Mouse (Mus musculus) midbrain, embryonic 11.5 days (tissue): ENCODE measurements around the gene Cwc25. TPM values are rescaled to one million over a fixed set of nuclear protein-coding genes. Genes with fewer than 3 reads are reported as not detected.

Source experiments
- ATAC-seq: fragments of 200-750 bp; cut with Nextera tagmentation; 2 replicates; pipeline ENCODE4 v1.8.0; 2017; ENCODE audit warnings: moderate TSS enrichment, moderate library complexity; ENCODE audit not compliant: low FRiP score
- DNase-seq: peaks from one replicate; pipeline ENCODE4 v3.0.0; 2015; ENCODE audit warnings: low spot score; ENCODE audit errors: missing footprints
- H3K27ac ChIP-seq: fragments of 300-500 bp; sonication (generic); 2 replicates; pipeline ENCODE4 v1.5.1; 2014; ENCODE audit warnings: low read depth, low read length
- H3K27me3 ChIP-seq: fragments of 300-500 bp; sonication (generic); 2 replicates; pipeline ENCODE4 v1.6.1; 2014; ENCODE audit warnings: mild to moderate bottlenecking, low read length, moderate library complexity, mixed read lengths; ENCODE audit not compliant: control insufficient read depth, insufficient read depth
- H3K36me3 ChIP-seq: fragments of 300-500 bp; sonication (generic); 2 replicates; pipeline ENCODE4 v1.6.1; 2014; ENCODE audit warnings: mild to moderate bottlenecking, low read length, moderate library complexity, mixed read lengths; ENCODE audit not compliant: control insufficient read depth, insufficient read depth
- H3K4me1 ChIP-seq: fragments of 300-500 bp; sonication (generic); 2 replicates; pipeline ENCODE4 v1.6.1; 2014; ENCODE audit warnings: low read length; ENCODE audit not compliant: control insufficient read depth, insufficient read depth
- H3K4me2 ChIP-seq: fragments of 300-500 bp; sonication (generic); 2 replicates; pipeline ENCODE4 v1.6.1; 2014; ENCODE audit warnings: mild to moderate bottlenecking, moderate library complexity
- H3K4me3 ChIP-seq: fragments of 300-500 bp; sonication (generic); 2 replicates; pipeline ENCODE4 v1.5.1; 2014; ENCODE audit warnings: low read depth, low read length
- H3K9ac ChIP-seq: fragments of 300-500 bp; sonication (generic); 2 replicates; pipeline ENCODE4 v1.6.1; 2014; ENCODE audit warnings: low read length
- H3K9me3 ChIP-seq: fragments of 300-500 bp; sonication (generic); 2 replicates; pipeline ENCODE4 v1.6.1; 2016; ENCODE audit warnings: low read length; ENCODE audit not compliant: control insufficient read depth
- WGBS: fragments of 180-500 bp; shearing (Covaris S2); extraction: QIAGEN DNeasy Blood & Tissue Kit; methylation state at CpG from one replicate; pipeline ENCODE4 v1.1.7; 2014; 5-methylcytosine and 5-hydroxymethylcytosine counted together
- polyA plus RNA-seq: library from polyadenylated mRNA; unstranded; fragments of >200 nt; fragmentation: Nextera tagmentation; extraction: Ambion mirVana; gene quantifications from 2 replicates; pipeline ENCODE4 v1.2.1, GENCODE M21; 2014

The Cwc25 gene
- polyA plus RNA-seq, 1 experiment from 2014 or later = 12.6 TPM

GRCm38 (mm10) chr11:97802495-97802894, 36.1 kb upstream of the Cwc25 start:
- WGBS = 60% methylated on average over 4 of the region's 6 CpGs
- no peak for ATAC-seq
- Histone ChIP-seq H3K4me2 (no peak overlapping the region), H3K36me3 (no peaks in the 10 kb centered on the region), H3K9ac (no peak overlapping the region), H3K27me3 (no peaks in the 10 kb centered on the region), H3K4me1 (peaks cover 40% of the 10 kb centered on the region), H3K27ac (no peak overlapping the region), H3K9me3 (no peaks in the 10 kb centered on the region), H3K4me3 (no peak overlapping the region)
- peak; percentile 77 for DNase-seq

GRCm38 (mm10) chr11:97802194-97802470, 35.8 kb upstream of the Cwc25 start:
- H3K9ac ChIP-seq = no peak overlapping the region
- H3K27me3 ChIP-seq = no peaks in the 10 kb centered on the region
- peak overlapping the region; percentile 50 for H3K4me2 ChIP-seq
- no peak overlapping the region for H3K27ac ChIP-seq
- no peak overlapping the region for H3K4me3 ChIP-seq
- peak; percentile 69 for DNase-seq
- WGBS = 42% methylated on average over 1 of the region's 1 CpGs
- H3K9me3 ChIP-seq = no peaks in the 10 kb centered on the region
- no peak for ATAC-seq
- H3K36me3 ChIP-seq = no peaks in the 10 kb centered on the region
- H3K4me1 ChIP-seq = peaks cover 38% of the 10 kb centered on the region

DNA sequence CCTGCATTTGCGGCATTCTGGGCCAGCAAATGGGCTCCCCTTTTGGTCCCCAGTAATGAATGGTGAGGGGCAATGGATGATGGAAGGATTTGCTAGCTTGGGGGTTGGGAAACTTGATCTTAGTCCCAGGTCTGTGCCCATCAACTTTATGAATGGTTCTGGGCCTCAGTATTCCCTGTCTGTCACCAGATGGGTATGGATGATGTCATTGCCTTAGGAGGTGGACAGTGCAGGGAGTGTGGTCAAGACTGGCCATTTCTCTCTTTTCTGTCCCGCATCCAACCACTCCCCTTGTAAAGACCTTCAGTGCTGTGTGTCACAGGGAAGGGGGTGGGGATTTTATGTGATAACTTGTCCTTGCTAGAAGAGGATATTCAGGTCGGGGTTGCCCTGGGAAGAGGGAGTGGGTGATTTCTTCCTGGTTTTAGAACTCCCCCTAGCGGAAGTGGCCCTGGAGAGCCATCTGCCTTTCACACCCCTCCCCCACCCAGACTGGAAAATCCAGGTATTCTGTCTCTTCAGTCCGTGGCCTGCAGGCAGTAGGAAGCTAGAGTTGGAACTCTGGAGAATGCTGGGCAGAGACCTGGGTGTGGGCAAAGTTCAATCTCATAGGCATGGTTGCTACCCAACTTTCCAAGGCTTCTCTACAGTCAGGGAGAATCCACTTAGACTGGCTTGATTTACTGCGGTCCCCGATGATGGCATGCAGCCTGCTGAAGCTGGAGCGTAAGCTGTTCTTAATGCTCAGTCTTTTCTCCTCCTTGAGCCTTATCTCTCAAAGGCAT, 35.2 kb upstream of the Cwc25 start:
- Histone ChIP-seq H3K4me3 (peak overlapping the region; percentile 82), H3K9ac (peak overlapping the region; percentile 88; the same call in 1 of the 2 replicates), H3K4me1 (peaks cover 36% of the 10 kb centered on the region), H3K27me3 (no peaks in the 10 kb centered on the region), H3K27ac (no peak overlapping the region), H3K9me3 (no peaks in the 10 kb centered on the region), H3K36me3 (no peaks in the 10 kb centered on the region), H3K4me2 (peak overlapping the region; percentile 50)
- 31% methylated on average over 8 of the region's 8 CpGs for WGBS
- peak; percentile 8; the same call in 1 of the 2 replicates for ATAC-seq
- DNase-seq = peak; percentile 94

DNA sequence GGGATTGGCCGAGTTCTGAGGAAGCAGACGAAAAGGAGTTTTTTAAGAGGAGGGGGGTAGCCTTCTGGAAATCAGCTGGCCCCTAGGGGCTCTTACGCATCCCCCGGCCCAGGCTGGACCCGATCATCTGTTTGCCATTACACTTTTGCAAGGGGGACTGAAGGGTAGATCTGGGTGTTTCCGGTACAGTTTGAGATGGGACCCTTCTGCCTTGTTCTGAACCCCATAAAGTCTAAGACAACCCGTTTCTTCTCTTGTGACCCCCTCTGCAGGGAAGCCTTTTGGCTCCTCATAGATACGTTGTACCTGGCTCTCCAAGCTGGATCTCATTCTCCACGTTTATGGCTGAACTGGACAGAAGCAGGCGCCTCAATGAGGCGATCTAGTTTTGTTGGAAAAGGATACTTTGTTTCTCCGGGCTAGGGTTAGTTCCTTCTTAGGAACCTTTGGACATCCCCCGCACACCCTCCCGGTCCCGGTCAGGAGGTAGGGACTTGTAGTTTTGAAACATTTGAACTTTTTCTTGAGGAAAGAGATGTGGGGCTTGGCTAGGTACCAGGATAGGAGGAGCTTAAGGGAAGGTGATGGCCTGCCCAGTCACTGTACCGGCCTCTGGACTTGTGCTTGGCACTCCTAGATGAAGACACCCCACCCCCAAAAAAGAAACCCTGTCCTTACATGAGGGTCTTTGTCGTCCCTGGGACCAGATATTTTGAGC, 34.5 kb upstream of the Cwc25 start:
- Histone ChIP-seq H3K9ac (peak overlapping the region; percentile 88), H3K27ac (peak overlapping the region; percentile 81), H3K4me3 (peak overlapping the region; percentile 82), H3K4me2 (peak overlapping the region; percentile 50), H3K27me3 (no peaks in the 10 kb centered on the region), H3K9me3 (no peaks in the 10 kb centered on the region), H3K36me3 (no peaks in the 10 kb centered on the region), H3K4me1 (peaks cover 28% of the 10 kb centered on the region)
- ATAC-seq (no peak), DNase-seq (peak; percentile 95)
- WGBS = 7% methylated on average over 17 of the region's 17 CpGs

- Histone ChIP-seq H3K27me3 (no peaks in the 10 kb centered on the region), H3K9me3 (no peaks in the 10 kb centered on the region), H3K4me1 (peaks cover 21% of the 10 kb centered on the region), H3K9ac (peak overlapping the region; percentile 88), H3K4me3 (peak overlapping the region; percentile 82), H3K4me2 (peak overlapping the region; percentile 50), H3K27ac (peak overlapping the region; percentile 81), H3K36me3 (no peaks in the 10 kb centered on the region)
- peak; percentile 78 for ATAC-seq
- peak; percentile 97 for DNase-seq
- under 1% methylated on average over 31 of the region's 43 CpGs for WGBS
Observed at GRCm38 (mm10) chr11:97799994-97800690, 33.8 kb upstream of the Cwc25 start.

DNA sequence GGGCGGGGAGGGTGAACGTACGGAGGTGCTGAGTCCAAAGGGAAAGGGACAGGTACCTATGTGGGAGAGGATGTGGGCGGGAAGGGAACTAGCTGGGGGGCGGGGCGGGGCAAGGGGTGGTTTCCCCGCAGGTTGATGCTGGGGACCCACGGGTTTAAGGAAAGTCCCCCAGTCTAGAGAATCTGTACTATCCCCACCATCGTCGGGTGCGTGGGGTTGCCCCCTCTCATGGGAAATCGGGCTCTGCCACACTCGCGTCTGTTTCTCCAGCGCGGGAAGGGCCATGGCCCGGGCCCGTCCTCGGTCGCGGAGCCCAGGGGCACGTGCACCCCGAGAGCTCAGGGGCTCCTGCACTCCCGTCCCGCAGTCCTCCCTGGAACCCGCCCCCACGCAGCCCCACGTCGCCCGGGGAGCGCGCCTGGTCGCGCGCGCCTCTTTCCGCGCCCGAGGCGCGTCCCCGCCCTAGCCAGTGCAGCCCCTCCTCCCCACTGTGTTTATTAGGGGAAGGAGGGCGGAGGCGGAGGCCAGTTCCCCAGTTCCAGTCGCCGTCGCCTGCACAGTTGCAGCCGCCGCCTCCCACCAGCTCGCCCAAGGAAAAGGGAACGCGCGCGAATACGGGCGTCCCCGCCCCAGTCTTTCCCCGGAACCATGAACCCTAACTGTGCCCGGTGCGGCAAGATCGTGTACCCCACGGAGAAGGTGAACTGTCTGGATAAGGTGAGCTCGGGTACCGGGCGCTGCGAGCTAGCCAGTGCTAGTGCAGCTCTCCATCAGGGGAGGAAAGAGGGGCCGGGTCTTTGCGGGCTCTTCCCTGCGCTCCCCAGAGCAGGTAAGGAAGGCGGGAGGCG, 33.0 kb upstream of the Cwc25 start:
- no peaks in the 10 kb centered on the region for H3K9me3 ChIP-seq
- peak; percentile 79 for ATAC-seq
- under 1% methylated on average over 64 of the region's 71 CpGs for WGBS

GRCm38 (mm10) chr11:97798782-97799145, 32.4 kb upstream of the Cwc25 start, which contains the start of gene Lasp1:
Lasp1 (plus strand) TSS chr11:97799000.
- H3K4me3 ChIP-seq = peak within 1 kb of the TSS; percentile 82
- H3K36me3 ChIP-seq = no peaks in the 10 kb centered on the region
- peak; percentile 99 for DNase-seq
- peak within 1 kb of the TSS; percentile 88 for H3K9ac ChIP-seq
- no peaks in the 10 kb centered on the region for H3K27me3 ChIP-seq
- ATAC-seq = peak; percentile 23; the same call in 1 of the 2 replicates
- peaks cover 16% of the 10 kb centered on the region for H3K4me1 ChIP-seq
- peak within 1 kb of the TSS; percentile 50 for H3K4me2 ChIP-seq
- peak within 1 kb of the TSS; percentile 81 for H3K27ac ChIP-seq
- under 1% methylated on average over 11 of the region's 11 CpGs for whole genome bisulfite sequencing
- no peaks in the 10 kb centered on the region for H3K9me3 ChIP-seq

More for the DNA sequence above, 33.0 kb upstream of the Cwc25 start:
- H3K27ac ChIP-seq = peak overlapping the region; percentile 81
- H3K27me3 ChIP-seq = no peaks in the 10 kb centered on the region
- no peaks in the 10 kb centered on the region for H3K36me3 ChIP-seq
- H3K4me3 ChIP-seq = peak overlapping the region; percentile 82
- H3K9ac ChIP-seq = peak overlapping the region; percentile 88
- H3K4me2 ChIP-seq = peak overlapping the region; percentile 50
- DNase-seq = peak; percentile 99
- H3K4me1 ChIP-seq = peaks cover 16% of the 10 kb centered on the region

DNA sequence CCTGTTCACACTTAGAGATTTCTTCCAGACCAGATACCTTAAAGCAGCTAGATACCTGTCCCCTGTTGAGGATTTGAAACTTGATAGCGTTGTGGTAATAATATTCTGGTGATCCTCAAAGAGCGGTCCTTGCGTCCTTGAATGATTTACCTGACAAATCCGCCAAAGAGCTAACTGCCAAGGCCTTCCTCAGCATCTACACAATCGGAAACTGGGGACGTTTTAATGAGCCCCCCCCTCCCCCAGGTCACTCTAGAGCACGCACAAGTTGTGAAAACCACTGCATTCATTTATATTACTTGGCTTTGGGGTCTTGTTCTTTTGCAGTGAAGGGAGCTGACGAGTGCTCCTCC, 31.7 kb upstream of the Cwc25 start:
- Histone ChIP-seq H3K27ac (no peak overlapping the region), H3K4me2 (no peak overlapping the region; the same call in 1 of the 2 replicates), H3K36me3 (no peaks in the 10 kb centered on the region), H3K9me3 (no peaks in the 10 kb centered on the region), H3K4me1 (peaks cover 16% of the 10 kb centered on the region), H3K4me3 (no peak overlapping the region), H3K9ac (no peak overlapping the region), H3K27me3 (no peaks in the 10 kb centered on the region)
- WGBS = 38% methylated on average over 8 of the region's 8 CpGs
- ATAC-seq (no peak), DNase-seq (peak; percentile 84)
